Mouse (Mus musculus) retina, adult 2 months (tissue): ENCODE measurements around the gene Rrm2.
"Not testable (repeated sequence)": the region's sequence is repeated elsewhere in the genome, so short reads cannot be mapped to it uniquely, and the experiment has no call there.

Source experiments
- DNase-seq: peaks from one replicate; pipeline ENCODE4 v3.0.0-alpha.2; 2012; ENCODE audit warnings: low read depth, low spot score

Gene Rrm2

GRCm38 (mm10) chr12:24707954-24708823, at the start of gene Rrm2:
Gene Rrm2, plus strand, starts transcription at chr12:24708241.
- DNase-seq: peak; percentile 74

- DNase-seq: no peak
These were observed 49.0 kb upstream of the Rrm2 start for GRCm38 (mm10) chr12:24658998-24659397.

GRCm38 (mm10) chr12:24659923-24660322, 48.1 kb upstream of the Rrm2 start:
- DNase-seq: no peak

- no peak for DNase-seq
These were observed 46.9 kb upstream of the Rrm2 start for GRCm38 (mm10) chr12:24661100-24661499.

- DNase-seq: no peak
These were observed 45.9 kb upstream of the Rrm2 start for GRCm38 (mm10) chr12:24662131-24662530.

- no peak for DNase-seq
These were observed 27.9 kb upstream of the Rrm2 start for GRCm38 (mm10) chr12:24680096-24680491.

- DNase-seq: no peak
These were observed 27.4 kb upstream of the Rrm2 start for GRCm38 (mm10) chr12:24680492-24681285.

- DNase-seq: no peak
These were observed 26.6 kb upstream of the Rrm2 start, which contains the start of gene Cys1 for GRCm38 (mm10) chr12:24681286-24682023. Gene Cys1, minus strand, starts transcription at chr12:24681813.

- no peak for DNase-seq
These were observed 25.5 kb upstream of the Rrm2 start for GRCm38 (mm10) chr12:24682563-24682962.

- no peak for DNase-seq
These were observed 24.6 kb upstream of the Rrm2 start for GRCm38 (mm10) chr12:24683461-24683860.

GRCm38 (mm10) chr12:24686038-24686695, 21.9 kb upstream of the Rrm2 start:
- DNase-seq: no peak

- DNase-seq: no peak
These were observed 21.2 kb upstream of the Rrm2 start for GRCm38 (mm10) chr12:24686696-24687346.

GRCm38 (mm10) chr12:24690351-24690750, 17.7 kb upstream of the Rrm2 start:
- DNase-seq: no peak

GRCm38 (mm10) chr12:24696500-24697483, 11.2 kb upstream of the Rrm2 start:
- peak; percentile 64 for DNase-seq

- DNase-seq: no peak
These were observed 10.4 kb upstream of the Rrm2 start for GRCm38 (mm10) chr12:24697484-24698204.

GRCm38 (mm10) chr12:24698514-24698913, 9.5 kb upstream of the Rrm2 start:
- no peak for DNase-seq

- no peak for DNase-seq
These were observed 8.5 kb upstream of the Rrm2 start for GRCm38 (mm10) chr12:24699578-24699977.

GRCm38 (mm10) chr12:24701621-24702020, 6.4 kb upstream of the Rrm2 start:
- not testable (repeated sequence) for DNase-seq

- no peak for DNase-seq
These were observed 5.0 kb upstream of the Rrm2 start for GRCm38 (mm10) chr12:24703013-24703412.
